Mouse (Mus musculus): ENCODE measurements around the gene Cops8. TPM values are rescaled to one million over a fixed set of nuclear protein-coding genes. Genes with fewer than 3 reads are reported as not detected.

Cops8 gene
- polyA plus RNA-seq, 1 experiment from 2014 or later, result 148 TPM

- WGBS, result 60% methylated on average over 6 of the region's 6 CpGs
- Histone ChIP-seq H3K27me3 (ENCODE audit: control insufficient read depth, insufficient read depth, low read depth, low read length) (no peaks in the 10 kb centered on the region), H3K4me1 (replicated peaks; ENCODE audit: control insufficient read depth, insufficient read depth, low read length) (no peaks in the 10 kb centered on the region), H3K9ac (ENCODE audit: low read length) (no peak overlapping the region), H3K4me2 (ENCODE audit: low read depth, low read length) (no peak overlapping the region), H3K9me3 (ENCODE audit: control insufficient read depth, low read length) (no peaks in the 10 kb centered on the region), H3K4me3 (ENCODE audit: low read length) (no peak overlapping the region), H3K36me3 (ENCODE audit: control insufficient read depth, insufficient read depth, low read length) (no peaks in the 10 kb centered on the region), H3K27ac (ENCODE audit: low read length) (no peak overlapping the region)
- no peak for ATAC-seq (ENCODE audit: low read depth)
Observed at GRCm38 (mm10) chr1:90633415-90634030, 30.7 kb downstream of the Cops8 start.

- 44% methylated on average over 3 of the region's 3 CpGs for WGBS
- H3K9me3 ChIP-seq (ENCODE audit: control insufficient read depth, low read length), result no peaks in the 10 kb centered on the region
- H3K4me2 ChIP-seq (ENCODE audit: low read depth, low read length), result no peak overlapping the region
- H3K4me3 ChIP-seq (ENCODE audit: low read length), result no peak overlapping the region
- no peak overlapping the region for H3K27ac ChIP-seq (ENCODE audit: low read length)
- H3K4me1 ChIP-seq (replicated peaks; ENCODE audit: control insufficient read depth, insufficient read depth, low read length), result no peaks in the 10 kb centered on the region
- H3K9ac ChIP-seq (ENCODE audit: low read length), result no peak overlapping the region
- no peaks in the 10 kb centered on the region for H3K36me3 ChIP-seq (ENCODE audit: control insufficient read depth, insufficient read depth, low read length)
- H3K27me3 ChIP-seq (ENCODE audit: control insufficient read depth, insufficient read depth, low read depth, low read length), result no peaks in the 10 kb centered on the region
- ATAC-seq (ENCODE audit: low read depth), result no peak
Observed at GRCm38 (mm10) chr1:90634205-90634745, 31.5 kb downstream of the Cops8 start.

GRCm38 (mm10) chr1:90638335-90638734 lies 35.6 kb downstream of the Cops8 start:
- H3K9ac ChIP-seq (ENCODE audit: low read length), result no peak overlapping the region
- no peaks in the 10 kb centered on the region for H3K27me3 ChIP-seq (ENCODE audit: control insufficient read depth, insufficient read depth, low read depth, low read length)
- 30% methylated on average over 7 of the region's 7 CpGs for WGBS
- peak; percentile 94 for ATAC-seq (ENCODE audit: low read depth)
- H3K9me3 ChIP-seq (ENCODE audit: control insufficient read depth, low read length), result no peaks in the 10 kb centered on the region
- H3K4me3 ChIP-seq (ENCODE audit: low read length), result no peak overlapping the region
- H3K4me1 ChIP-seq (replicated peaks; ENCODE audit: control insufficient read depth, insufficient read depth, low read length), result no peaks in the 10 kb centered on the region
- no peaks in the 10 kb centered on the region for H3K36me3 ChIP-seq (ENCODE audit: control insufficient read depth, insufficient read depth, low read length)
- H3K27ac ChIP-seq (ENCODE audit: low read length), result no peak overlapping the region
- no peak overlapping the region for H3K4me2 ChIP-seq (ENCODE audit: low read depth, low read length)

GRCm38 (mm10) chr1:90650781-90651437 lies 48.1 kb downstream of the Cops8 start:
- Histone ChIP-seq H3K27me3 (ENCODE audit: control insufficient read depth, insufficient read depth, low read depth, low read length) (no peaks in the 10 kb centered on the region), H3K9me3 (ENCODE audit: control insufficient read depth, low read length) (no peaks in the 10 kb centered on the region), H3K4me3 (ENCODE audit: low read length) (no peak overlapping the region), H3K27ac (ENCODE audit: low read length) (peak overlapping the region; percentile 87), H3K4me1 (replicated peaks; ENCODE audit: control insufficient read depth, insufficient read depth, low read length) (peaks cover 20% of the 10 kb centered on the region), H3K9ac (ENCODE audit: low read length) (peak overlapping the region; percentile 5; the same call in 1 of the 2 replicates), H3K36me3 (ENCODE audit: control insufficient read depth, insufficient read depth, low read length) (no peaks in the 10 kb centered on the region), H3K4me2 (ENCODE audit: low read depth, low read length) (no peak overlapping the region)
- peak; percentile 95 for ATAC-seq (ENCODE audit: low read depth)
- under 1% methylated on average over 4 of the region's 4 CpGs for WGBS

- H3K27me3 ChIP-seq (ENCODE audit: control insufficient read depth, insufficient read depth, low read depth, low read length), result no peaks in the 10 kb centered on the region
- no peak overlapping the region for H3K4me2 ChIP-seq (ENCODE audit: low read depth, low read length)
- peaks cover 20% of the 10 kb centered on the region for H3K4me1 ChIP-seq (replicated peaks; ENCODE audit: control insufficient read depth, insufficient read depth, low read length)
- no peak for ATAC-seq (ENCODE audit: low read depth)
- H3K27ac ChIP-seq (ENCODE audit: low read length), result peak overlapping the region; percentile 87
- no peaks in the 10 kb centered on the region for H3K9me3 ChIP-seq (ENCODE audit: control insufficient read depth, low read length)
- no peak overlapping the region for H3K4me3 ChIP-seq (ENCODE audit: low read length)
- no peak overlapping the region for H3K9ac ChIP-seq (ENCODE audit: low read length)
- H3K36me3 ChIP-seq (ENCODE audit: control insufficient read depth, insufficient read depth, low read length), result no peaks in the 10 kb centered on the region
Observed at GRCm38 (mm10) chr1:90651781-90652180, 49.0 kb downstream of the Cops8 start.

GRCm38 (mm10) chr1:90652553-90652952 lies 49.8 kb downstream of the Cops8 start:
- H3K36me3 ChIP-seq (ENCODE audit: control insufficient read depth, insufficient read depth, low read length), result no peaks in the 10 kb centered on the region
- ATAC-seq (ENCODE audit: low read depth), result no peak
- 85% methylated on average over 4 of the region's 4 CpGs for WGBS
- H3K4me1 ChIP-seq (replicated peaks; ENCODE audit: control insufficient read depth, insufficient read depth, low read length), result peaks cover 20% of the 10 kb centered on the region
- H3K27ac ChIP-seq (ENCODE audit: low read length), result peak overlapping the region; percentile 87; the same call in 1 of the 2 replicates
- no peak overlapping the region for H3K4me3 ChIP-seq (ENCODE audit: low read length)
- no peaks in the 10 kb centered on the region for H3K9me3 ChIP-seq (ENCODE audit: control insufficient read depth, low read length)
- no peak overlapping the region for H3K4me2 ChIP-seq (ENCODE audit: low read depth, low read length)
- no peaks in the 10 kb centered on the region for H3K27me3 ChIP-seq (ENCODE audit: control insufficient read depth, insufficient read depth, low read depth, low read length)
- H3K9ac ChIP-seq (ENCODE audit: low read length), result no peak overlapping the region

GRCm38 (mm10) chr1:90656492-90657245 lies 53.9 kb downstream of the Cops8 start:
- H3K4me3 ChIP-seq (ENCODE audit: low read length), result no peak overlapping the region
- peak; percentile 60 for ATAC-seq (ENCODE audit: low read depth)
- 67% methylated on average over 16 of the region's 16 CpGs for WGBS
- no peak overlapping the region for H3K4me2 ChIP-seq (ENCODE audit: low read depth, low read length)
- peak overlapping the region; percentile 32; the same call in 1 of the 2 replicates for H3K27ac ChIP-seq (ENCODE audit: low read length)
- H3K4me1 ChIP-seq (replicated peaks; ENCODE audit: control insufficient read depth, insufficient read depth, low read length), result peaks cover 10% of the 10 kb centered on the region
- no peaks in the 10 kb centered on the region for H3K9me3 ChIP-seq (ENCODE audit: control insufficient read depth, low read length)
- no peak overlapping the region for H3K9ac ChIP-seq (ENCODE audit: low read length)
- H3K27me3 ChIP-seq (ENCODE audit: control insufficient read depth, insufficient read depth, low read depth, low read length), result no peaks in the 10 kb centered on the region
- H3K36me3 ChIP-seq (ENCODE audit: control insufficient read depth, insufficient read depth, low read length), result no peaks in the 10 kb centered on the region

GRCm38 (mm10) chr1:90657292-90658050 lies 54.7 kb downstream of the Cops8 start:
- peaks cover 5% of the 10 kb centered on the region; the same call in 1 of the 2 replicates for H3K4me1 ChIP-seq (replicated peaks; ENCODE audit: control insufficient read depth, insufficient read depth, low read length)
- H3K9ac ChIP-seq (ENCODE audit: low read length), result no peak overlapping the region
- no peak for ATAC-seq (ENCODE audit: low read depth)
- H3K36me3 ChIP-seq (ENCODE audit: control insufficient read depth, insufficient read depth, low read length), result no peaks in the 10 kb centered on the region
- H3K27ac ChIP-seq (ENCODE audit: low read length), result peak overlapping the region; percentile 14; the same call in 1 of the 2 replicates
- H3K9me3 ChIP-seq (ENCODE audit: control insufficient read depth, low read length), result no peaks in the 10 kb centered on the region
- H3K27me3 ChIP-seq (ENCODE audit: control insufficient read depth, insufficient read depth, low read depth, low read length), result no peaks in the 10 kb centered on the region
- 73% methylated on average over 10 of the region's 10 CpGs for WGBS
- H3K4me2 ChIP-seq (ENCODE audit: low read depth, low read length), result no peak overlapping the region
- H3K4me3 ChIP-seq (ENCODE audit: low read length), result no peak overlapping the region
